Mouse (Mus musculus) heart, embryonic 12.5 days (tissue): Measurements from ENCODE around the gene Islr. TPM values are rescaled to one million over a fixed set of nuclear protein-coding genes. Genes with fewer than 3 reads are reported as not detected.

ENCODE experiments used
- ATAC-seq: fragments of 200-750 bp; cut with Nextera tagmentation; 2 replicates; pipeline ENCODE4 v1.8.0; 2017; ENCODE audit warnings: moderate TSS enrichment, moderate library complexity; ENCODE audit not compliant: insufficient number of reproducible peaks, low FRiP score
- H3K27ac ChIP-seq: fragments of 300-500 bp; sonication (generic); 2 replicates; pipeline ENCODE4 v1.5.1; 2016; ENCODE audit warnings: mild to moderate bottlenecking, moderate library complexity; ENCODE audit not compliant: poor library complexity, severe bottlenecking
- H3K27me3 ChIP-seq: fragments of 300-500 bp; sonication (generic); replicated peaks from 2 replicates; pipeline ENCODE4 v1.6.1; 2016; ENCODE audit warnings: mild to moderate bottlenecking, moderate library complexity
- H3K36me3 ChIP-seq: fragments of 300-500 bp; sonication (generic); 2 replicates; pipeline ENCODE4 v1.6.1; 2016; ENCODE audit warnings: mild to moderate bottlenecking, moderate library complexity
- H3K4me1 ChIP-seq: fragments of 300-500 bp; sonication (generic); replicated peaks from 2 replicates; pipeline ENCODE4 v1.6.1; 2016; ENCODE audit warnings: mild to moderate bottlenecking
- H3K4me2 ChIP-seq: fragments of 300-500 bp; sonication (generic); 2 replicates; pipeline ENCODE4 v1.6.1; 2016; ENCODE audit warnings: mild to moderate bottlenecking, moderate library complexity
- H3K4me3 ChIP-seq: fragments of 300-500 bp; sonication (generic); 2 replicates; pipeline ENCODE4 v1.5.1; 2016; ENCODE audit warnings: mild to moderate bottlenecking
- H3K9ac ChIP-seq: fragments of 300-500 bp; sonication (generic); 2 replicates; pipeline ENCODE4 v1.6.1; 2016; ENCODE audit warnings: mild to moderate bottlenecking, moderate library complexity
- H3K9me3 ChIP-seq: fragments of 300-500 bp; sonication (generic); replicated peaks from 2 replicates; pipeline ENCODE4 v1.6.1; 2016; ENCODE audit warnings: mild to moderate bottlenecking, moderate library complexity
- WGBS: fragments of 180-500 bp; shearing (Covaris S2); methylation state at CpG from one replicate; pipeline ENCODE4 v1.1.7; 2016; 5-methylcytosine and 5-hydroxymethylcytosine counted together
- polyA plus RNA-seq: library from polyadenylated mRNA; unstranded; fragments of >200 nt; fragmentation: Nextera tagmentation; extraction: Ambion mirVana; gene quantifications from 2 replicates; pipeline ENCODE4 v1.2.1, GENCODE M21; 2016

Gene Islr
- polyA plus RNA-seq, 1 experiment from 2014 or later: 8.5 TPM

DNA sequence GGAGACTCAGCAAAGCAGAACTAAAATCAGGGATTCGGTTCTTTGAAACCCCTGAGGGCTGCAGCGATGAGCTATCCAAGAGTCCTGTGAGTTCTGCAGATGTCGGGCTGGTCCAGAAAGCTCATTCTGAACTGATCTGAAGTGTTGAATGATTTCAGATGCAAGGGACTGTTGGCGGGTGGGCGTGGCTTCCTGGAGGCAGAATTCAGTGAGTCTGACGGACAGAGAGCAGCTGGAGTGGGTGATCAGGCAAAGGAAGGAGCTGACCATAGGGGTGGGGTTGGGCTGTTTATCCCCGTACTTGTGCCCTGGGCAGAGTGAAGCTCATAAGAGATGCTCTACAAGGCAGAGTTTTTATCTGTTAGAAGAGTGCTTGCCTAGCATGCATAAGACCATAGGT lies 60.7 kb downstream of the Islr start:
- Histone ChIP-seq H3K27me3 (peaks cover 44% of the 10 kb centered on the region), H3K9ac (no peak overlapping the region), H3K36me3 (no peaks in the 10 kb centered on the region), H3K27ac (no peak overlapping the region), H3K4me1 (peaks cover 9% of the 10 kb centered on the region), H3K9me3 (no peaks in the 10 kb centered on the region), H3K4me2 (no peak overlapping the region), H3K4me3 (no peak overlapping the region)
- WGBS: 27% methylated on average over 7 of the region's 7 CpGs
- no peak for ATAC-seq

DNA sequence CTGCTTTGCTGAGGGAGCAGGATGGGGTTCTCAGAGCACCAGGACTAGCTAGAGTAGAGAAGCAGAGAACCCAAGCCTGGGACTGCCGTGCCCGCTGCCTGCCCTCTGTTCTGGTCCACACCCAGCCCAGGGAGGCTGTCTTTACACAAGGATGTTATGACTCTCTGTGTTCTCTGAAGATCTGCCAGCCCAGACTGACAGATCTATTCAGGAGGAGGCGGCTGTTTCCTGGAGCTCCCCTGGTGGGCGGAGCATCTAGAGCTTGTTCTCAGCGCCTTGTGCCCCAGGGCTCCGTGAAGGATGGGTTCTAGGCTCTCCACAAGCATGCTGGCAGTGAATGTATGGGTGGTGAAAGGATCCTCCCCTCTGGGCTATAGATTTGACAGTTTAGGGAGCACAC lies 64.2 kb downstream of the Islr start:
- Histone ChIP-seq H3K27ac (no peak overlapping the region), H3K4me3 (no peak overlapping the region), H3K27me3 (peaks cover 63% of the 10 kb centered on the region), H3K36me3 (no peaks in the 10 kb centered on the region), H3K4me1 (peaks cover 26% of the 10 kb centered on the region), H3K9ac (no peak overlapping the region), H3K4me2 (no peak overlapping the region), H3K9me3 (no peaks in the 10 kb centered on the region)
- WGBS: 31% methylated on average over 6 of the region's 6 CpGs
- ATAC-seq: peak; percentile 13; the same call in 1 of the 2 replicates

DNA sequence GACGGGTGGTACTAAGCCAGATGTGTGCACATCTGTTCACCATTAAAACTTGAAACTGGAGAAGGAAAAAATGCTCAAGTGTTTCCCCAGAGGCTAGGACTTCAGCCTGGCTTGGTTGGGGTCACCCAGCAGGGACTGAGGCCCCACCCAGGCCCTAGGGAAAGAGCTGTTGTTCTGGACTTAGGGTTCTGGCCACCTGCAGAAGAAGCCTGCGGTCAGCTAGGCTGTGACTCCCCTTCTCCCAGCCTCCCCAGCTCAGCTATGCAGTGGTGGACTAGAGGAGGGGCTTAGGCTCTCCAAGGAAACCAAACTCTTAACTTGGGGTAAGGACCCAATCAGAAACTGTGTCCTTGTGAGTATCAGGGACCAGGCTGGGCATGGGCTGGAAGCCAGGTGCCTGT lies 68.2 kb downstream of the Islr start:
- no peaks in the 10 kb centered on the region for H3K36me3 ChIP-seq
- peaks cover 53% of the 10 kb centered on the region for H3K4me1 ChIP-seq
- no peak for ATAC-seq
- H3K27ac ChIP-seq: no peak overlapping the region
- no peak overlapping the region for H3K9ac ChIP-seq
- 27% methylated on average over 2 of the region's 2 CpGs for WGBS
- no peak overlapping the region for H3K4me2 ChIP-seq
- no peaks in the 10 kb centered on the region for H3K9me3 ChIP-seq
- no peak overlapping the region for H3K4me3 ChIP-seq
- H3K27me3 ChIP-seq: peaks cover 83% of the 10 kb centered on the region

- no peaks in the 10 kb centered on the region for H3K9me3 ChIP-seq
- WGBS: 26% methylated on average over 7 of the region's 7 CpGs
- no peak for ATAC-seq
- H3K27me3 ChIP-seq: peaks cover 88% of the 10 kb centered on the region
- H3K27ac ChIP-seq: no peak overlapping the region
- H3K9ac ChIP-seq: no peak overlapping the region
- H3K36me3 ChIP-seq: no peaks in the 10 kb centered on the region
- H3K4me1 ChIP-seq: peaks cover 54% of the 10 kb centered on the region
- no peak overlapping the region for H3K4me2 ChIP-seq
- no peak overlapping the region for H3K4me3 ChIP-seq
Observed at GRCm38 (mm10) chr9:58134906-58135305, 69.2 kb downstream of the Islr start.

- peaks cover 95% of the 10 kb centered on the region for H3K27me3 ChIP-seq
- no peak overlapping the region for H3K4me3 ChIP-seq
- no peak for ATAC-seq
- no peak overlapping the region for H3K27ac ChIP-seq
- no peaks in the 10 kb centered on the region for H3K9me3 ChIP-seq
- no peak overlapping the region for H3K9ac ChIP-seq
- WGBS: 14% methylated on average over 17 of the region's 17 CpGs
- H3K4me1 ChIP-seq: peaks cover 55% of the 10 kb centered on the region
- H3K4me2 ChIP-seq: no peak overlapping the region
- no peaks in the 10 kb centered on the region for H3K36me3 ChIP-seq
Observed at GRCm38 (mm10) chr9:58133893-58134884, 69.9 kb downstream of the Islr start.

GRCm38 (mm10) chr9:58131735-58132134 lies 72.4 kb downstream of the Islr start:
- H3K4me2 ChIP-seq: no peak overlapping the region
- no peak overlapping the region for H3K9ac ChIP-seq
- H3K4me1 ChIP-seq: peaks cover 64% of the 10 kb centered on the region
- no peak for ATAC-seq
- WGBS: 58% methylated on average over 7 of the region's 7 CpGs
- H3K9me3 ChIP-seq: no peaks in the 10 kb centered on the region; the same call in 1 of the 2 replicates
- peaks cover 85% of the 10 kb centered on the region for H3K27me3 ChIP-seq
- no peak overlapping the region for H3K27ac ChIP-seq
- H3K4me3 ChIP-seq: no peak overlapping the region
- no peaks in the 10 kb centered on the region for H3K36me3 ChIP-seq

GRCm38 (mm10) chr9:58130909-58131308 lies 73.2 kb downstream of the Islr start:
- Histone ChIP-seq H3K27me3 (peaks cover 77% of the 10 kb centered on the region), H3K27ac (no peak overlapping the region), H3K4me1 (peaks cover 56% of the 10 kb centered on the region)

DNA sequence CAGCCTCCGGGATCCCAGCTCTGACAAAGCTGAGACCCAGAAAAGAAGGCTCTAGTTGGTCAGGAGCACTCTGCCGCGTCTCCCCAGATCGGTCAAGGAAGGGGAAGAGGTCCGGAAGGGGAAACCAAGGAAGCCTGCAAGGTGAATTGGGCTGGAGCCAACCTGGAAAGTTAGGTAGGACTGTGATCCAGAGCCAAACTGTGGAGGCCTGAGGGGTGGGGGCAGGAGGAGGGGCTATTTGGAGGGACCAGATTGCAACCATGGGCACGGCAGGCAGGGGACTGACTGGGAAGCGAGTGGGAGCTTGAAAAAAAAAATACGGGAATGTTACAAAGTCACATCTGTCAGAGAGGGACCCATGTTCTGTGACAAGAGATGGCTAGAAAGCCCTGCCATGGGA lies 74.6 kb downstream of the Islr start:
- peaks cover 60% of the 10 kb centered on the region for H3K4me1 ChIP-seq
- H3K27ac ChIP-seq: no peak overlapping the region
- no peaks in the 10 kb centered on the region; the same call in 1 of the 2 replicates for H3K9me3 ChIP-seq
- H3K4me2 ChIP-seq: peak overlapping the region; percentile 38
- WGBS: 23% methylated on average over 8 of the region's 8 CpGs
- no peaks in the 10 kb centered on the region for H3K36me3 ChIP-seq
- peaks cover 68% of the 10 kb centered on the region for H3K27me3 ChIP-seq
- H3K4me3 ChIP-seq: no peak overlapping the region
- H3K9ac ChIP-seq: peak overlapping the region; percentile 32; the same call in 1 of the 2 replicates
- ATAC-seq: no peak

More at GRCm38 (mm10) chr9:58130909-58131308, 73.2 kb downstream of the Islr start:
- no peak overlapping the region for H3K4me2 ChIP-seq
- H3K9me3 ChIP-seq: no peaks in the 10 kb centered on the region; the same call in 1 of the 2 replicates
- H3K36me3 ChIP-seq: no peaks in the 10 kb centered on the region
- no peak overlapping the region for H3K4me3 ChIP-seq
- ATAC-seq: no peak
- 18% methylated on average over 3 of the region's 3 CpGs for WGBS
- no peak overlapping the region for H3K9ac ChIP-seq

DNA sequence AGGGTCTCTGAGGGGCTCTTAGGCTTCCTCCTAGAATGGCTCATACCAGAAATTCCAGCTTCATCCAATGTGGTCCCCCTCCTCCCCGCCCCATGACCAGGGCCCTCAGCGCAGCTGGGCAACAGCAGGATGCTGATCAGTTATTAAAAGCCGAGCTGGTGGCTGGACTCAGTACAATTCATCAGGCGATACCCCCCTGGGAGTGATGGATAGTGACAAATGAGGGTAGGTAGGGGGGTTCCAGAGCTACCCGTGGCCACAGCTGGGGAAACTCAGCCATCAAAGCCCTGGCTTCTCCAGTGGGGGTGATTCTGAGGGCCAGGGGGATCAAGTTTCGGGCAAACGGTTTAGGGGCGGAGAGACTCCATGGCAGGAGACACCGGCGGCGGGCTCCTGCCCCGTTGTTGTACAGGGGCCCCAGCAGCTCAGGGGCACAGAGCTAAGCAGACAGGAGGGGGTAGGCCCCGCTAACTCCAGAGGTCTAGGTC lies 75.1 kb downstream of the Islr start:
- Histone ChIP-seq H3K4me2 (peak overlapping the region; percentile 38), H3K4me1 (peaks cover 57% of the 10 kb centered on the region), H3K27ac (no peak overlapping the region), H3K27me3 (peaks cover 65% of the 10 kb centered on the region), H3K9ac (peak overlapping the region; percentile 32; the same call in 1 of the 2 replicates), H3K36me3 (no peaks in the 10 kb centered on the region), H3K9me3 (no peaks in the 10 kb centered on the region; the same call in 1 of the 2 replicates), H3K4me3 (peak overlapping the region; percentile 17; the same call in 1 of the 2 replicates)
- 8% methylated on average over 13 of the region's 13 CpGs for WGBS
- ATAC-seq: no peak

DNA sequence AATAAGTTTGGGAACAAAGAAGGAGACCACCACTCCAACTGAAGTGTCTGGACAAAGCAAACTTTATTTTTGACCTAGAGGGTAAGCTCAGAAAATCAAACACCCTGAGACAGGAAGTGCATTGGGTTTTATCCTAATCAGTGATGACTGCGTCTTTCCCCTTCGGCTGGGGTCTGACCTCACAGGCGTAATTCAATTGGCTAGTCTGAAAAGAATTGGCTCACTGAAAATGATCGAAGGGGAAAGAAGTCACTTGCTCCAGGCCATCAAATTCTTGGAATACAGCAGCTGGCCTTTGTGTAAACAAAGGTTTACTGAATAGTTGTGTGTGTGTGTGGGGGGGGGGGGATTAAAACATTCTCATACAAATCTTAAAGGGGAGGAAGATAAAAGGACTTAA lies 78.3 kb downstream of the Islr start:
- Histone ChIP-seq H3K36me3 (no peaks in the 10 kb centered on the region), H3K9me3 (no peaks in the 10 kb centered on the region; the same call in 1 of the 2 replicates), H3K4me1 (peaks cover 40% of the 10 kb centered on the region), H3K4me3 (no peak overlapping the region), H3K27ac (no peak overlapping the region), H3K4me2 (no peak overlapping the region), H3K9ac (no peak overlapping the region), H3K27me3 (peaks cover 51% of the 10 kb centered on the region)
- 44% methylated on average over 4 of the region's 4 CpGs for WGBS
- no peak for ATAC-seq

GRCm38 (mm10) chr9:58125085-58125484 lies 79.0 kb downstream of the Islr start:
- Histone ChIP-seq H3K27ac (no peak overlapping the region), H3K9me3 (no peaks in the 10 kb centered on the region; the same call in 1 of the 2 replicates), H3K27me3 (peaks cover 43% of the 10 kb centered on the region), H3K4me1 (peaks cover 44% of the 10 kb centered on the region), H3K4me2 (no peak overlapping the region), H3K9ac (no peak overlapping the region), H3K4me3 (no peak overlapping the region), H3K36me3 (no peaks in the 10 kb centered on the region)
- WGBS: 37% methylated on average over 3 of the region's 3 CpGs
- no peak for ATAC-seq
